In the genomic region with DNA sequence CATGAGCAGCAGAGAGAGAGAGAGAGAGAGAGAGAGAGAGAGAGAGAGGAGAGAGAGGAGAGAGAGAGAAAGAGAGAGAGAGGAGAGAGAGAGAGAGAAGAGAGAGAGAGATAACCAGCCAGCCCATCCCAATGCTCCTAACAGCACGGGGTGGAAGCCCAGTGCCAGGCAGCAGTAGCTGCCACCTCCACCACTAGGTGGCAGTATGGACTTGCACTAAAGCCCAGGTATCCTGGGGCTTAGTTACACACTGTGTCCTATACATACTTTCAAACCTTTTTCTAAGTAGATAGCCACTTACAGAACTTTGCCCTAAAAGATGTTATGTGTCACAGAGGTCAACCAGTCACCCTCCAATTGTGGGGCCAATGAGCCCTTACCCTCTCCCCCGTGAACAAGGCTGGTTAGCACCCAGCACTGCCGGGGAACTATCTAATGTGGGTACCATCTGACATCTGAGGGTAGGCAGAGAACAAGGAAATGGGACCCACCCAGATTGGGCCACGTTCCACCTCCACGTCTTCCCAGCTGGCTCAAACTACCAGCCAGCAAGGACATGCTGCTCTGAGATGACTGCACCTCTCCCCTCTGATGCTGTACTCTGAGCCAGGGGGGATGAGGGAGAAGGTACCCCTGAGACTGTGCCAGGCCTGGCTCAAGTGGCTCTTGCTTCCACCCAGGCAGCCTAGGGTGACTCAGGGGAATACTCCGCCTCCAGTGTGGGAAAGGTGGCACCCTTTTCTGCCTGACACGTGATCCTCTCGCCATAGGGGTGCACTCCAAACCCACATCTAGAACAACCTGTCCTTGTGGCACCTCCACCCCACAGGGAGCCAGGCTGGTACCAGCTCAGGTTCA, we compare ENCODE assay signal across 9 mouse cellular contexts. TPM values are rescaled to one million over a fixed set of nuclear protein-coding genes. Genes with fewer than 3 reads are reported as not detected.
DNase-seq lines count a peak whose midpoint lies in the region; ATAC-seq and TF ChIP-seq lines count a peak whose summit lies in the region.
"Had no signal": no experiment of that assay in that cellular context is flagged by ENCODE, and none has a peak within 500 bp of the region (broad histone marks: within the 10 kb centered on the region; RNA-seq: fewer than 3 reads in every experiment).

No protein-coding gene starts in this region.

- peak overlapping the region; percentile 20 for H3ac ChIP-seq in C2C12 (ENCODE audit: control insufficient read depth, insufficient read length, low read depth)

- peak; percentile 86 for TF ChIP-seq CTCF in C2C12 (IDR thresholded peaks at IDR 0.05; ENCODE audit: control insufficient read depth, insufficient read depth, insufficient read length)

- H3K79me3 ChIP-seq in C2C12 (ENCODE audit: low read depth), result no peaks in the 10 kb centered on the region

- peak; percentile 79 for DNase-seq in adrenal gland, postnatal 25 days
- DNase-seq in liver, embryonic 13.5 days, result peak; percentile 78
- DNase-seq in neural tube, embryonic 10.5 days (ENCODE audit: extremely low spot score, low spot score), result peak; percentile 72

- H3K4me2 ChIP-seq in embryonic facial prominence, embryonic 13.5 days, result no peak overlapping the region
- H3K4me2 ChIP-seq in heart, embryonic 12.5 days, result no peak overlapping the region
- no peak overlapping the region for H3K4me2 ChIP-seq in kidney, embryonic 16.5 days (replicated peaks; ENCODE audit: low read depth, low read length)
- H3K4me2 ChIP-seq in liver, embryonic 13.5 days, result no peak overlapping the region
- no peak overlapping the region for H3K4me2 ChIP-seq in stomach, embryonic 16.5 days (ENCODE audit: low read depth, low read length)

- peaks cover 29% of the 10 kb centered on the region for H3K4me1 ChIP-seq in embryonic facial prominence, embryonic 13.5 days
- H3K4me1 ChIP-seq in heart, embryonic 12.5 days (replicated peaks), result peaks cover 29% of the 10 kb centered on the region
- peaks cover 23% of the 10 kb centered on the region for H3K4me1 ChIP-seq in kidney, embryonic 16.5 days (ENCODE audit: insufficient read depth, low read length)
- peaks cover 34% of the 10 kb centered on the region for H3K4me1 ChIP-seq in liver, embryonic 13.5 days (replicated peaks)
- H3K4me1 ChIP-seq in stomach, embryonic 16.5 days (ENCODE audit: control insufficient read depth, insufficient read depth, low read length), result peaks cover 3% of the 10 kb centered on the region; the same call in 1 of the 2 replicates

- H3K79me2 ChIP-seq in C2C12 (ENCODE audit: control insufficient read depth, insufficient read depth), result no peaks in the 10 kb centered on the region

- no peaks in the 10 kb centered on the region for H3K9me3 ChIP-seq in embryonic facial prominence, embryonic 13.5 days
- no peaks in the 10 kb centered on the region for H3K9me3 ChIP-seq in heart, embryonic 12.5 days (replicated peaks)
- no peaks in the 10 kb centered on the region for H3K9me3 ChIP-seq in kidney, embryonic 16.5 days (ENCODE audit: low read length)
- no peaks in the 10 kb centered on the region for H3K9me3 ChIP-seq in liver, embryonic 13.5 days (replicated peaks)
- H3K9me3 ChIP-seq in stomach, embryonic 16.5 days (replicated peaks; ENCODE audit: control insufficient read depth, low read length), result no peaks in the 10 kb centered on the region

- H3K4me3 ChIP-seq in C2C12 (ENCODE audit: insufficient read depth, poor library complexity, severe bottlenecking), result no peak overlapping the region
- no peak overlapping the region for H3K4me3 ChIP-seq in embryonic facial prominence, embryonic 13.5 days
- no peak overlapping the region for H3K4me3 ChIP-seq in heart, embryonic 12.5 days
- no peak overlapping the region for H3K4me3 ChIP-seq in kidney, embryonic 16.5 days (ENCODE audit: low read length)
- no peak overlapping the region for H3K4me3 ChIP-seq in liver, embryonic 13.5 days (replicated peaks)
- no peak overlapping the region for H3K4me3 ChIP-seq in stomach, embryonic 16.5 days (replicated peaks; ENCODE audit: low read length)
- H3K4me3 ChIP-seq: erythroblast, embryonic 14.5 days had no signal

- WGBS in embryonic facial prominence, embryonic 13.5 days, result 64% methylated on average over 8 of the region's 8 CpGs
- WGBS in heart, embryonic 12.5 days, result 57% methylated on average over 8 of the region's 8 CpGs
- WGBS in kidney, embryonic 16.5 days, result 60% methylated on average over 8 of the region's 8 CpGs
- 51% methylated on average over 8 of the region's 8 CpGs for WGBS in liver, embryonic 13.5 days (ENCODE audit: insufficient replicate concordance)
- WGBS in stomach, embryonic 16.5 days, result 59% methylated on average over 8 of the region's 8 CpGs

- no peak overlapping the region for H3K9ac ChIP-seq in embryonic facial prominence, embryonic 13.5 days
- H3K9ac ChIP-seq in heart, embryonic 12.5 days, result no peak overlapping the region
- H3K9ac ChIP-seq in kidney, embryonic 16.5 days (replicated peaks; ENCODE audit: low read length), result no peak overlapping the region
- no peak overlapping the region for H3K9ac ChIP-seq in liver, embryonic 13.5 days
- H3K9ac ChIP-seq in stomach, embryonic 16.5 days (ENCODE audit: low read length), result no peak overlapping the region

- ATAC-seq in embryonic facial prominence, embryonic 13.5 days (ENCODE audit: insufficient number of reproducible peaks, insufficient read depth, low FRiP score, low TSS enrichment, low read depth), result peak; percentile 78
- peak; percentile 76 for ATAC-seq in heart, embryonic 12.5 days (ENCODE audit: insufficient number of reproducible peaks, low FRiP score)
- peak; percentile 72 for ATAC-seq in kidney, embryonic 16.5 days (ENCODE audit: low FRiP score, low TSS enrichment)
- peak; percentile 78 for ATAC-seq in liver, embryonic 13.5 days (ENCODE audit: low read depth)
- peak; percentile 67; the same call in 1 of the 2 replicates for ATAC-seq in stomach, embryonic 16.5 days (ENCODE audit: insufficient read depth, low FRiP score)

- H3K27me3 ChIP-seq in C2C12 (ENCODE audit: control insufficient read depth, insufficient read depth, insufficient read length), result no peaks in the 10 kb centered on the region
- no peaks in the 10 kb centered on the region for H3K27me3 ChIP-seq in embryonic facial prominence, embryonic 13.5 days
- no peaks in the 10 kb centered on the region for H3K27me3 ChIP-seq in heart, embryonic 12.5 days (replicated peaks)
- H3K27me3 ChIP-seq in kidney, embryonic 16.5 days (ENCODE audit: insufficient read depth, low read length), result no peaks in the 10 kb centered on the region
- H3K27me3 ChIP-seq in liver, embryonic 13.5 days, result no peaks in the 10 kb centered on the region
- no peaks in the 10 kb centered on the region for H3K27me3 ChIP-seq in stomach, embryonic 16.5 days (ENCODE audit: control insufficient read depth, insufficient read depth, low read length)

- H3K27ac ChIP-seq in embryonic facial prominence, embryonic 13.5 days, result no peak overlapping the region
- H3K27ac ChIP-seq in heart, embryonic 12.5 days (ENCODE audit: poor library complexity, severe bottlenecking), result no peak overlapping the region
- no peak overlapping the region for H3K27ac ChIP-seq in kidney, embryonic 16.5 days (ENCODE audit: low read length)
- H3K27ac ChIP-seq in liver, embryonic 13.5 days, result no peak overlapping the region
- H3K27ac ChIP-seq in stomach, embryonic 16.5 days (ENCODE audit: low read length), result no peak overlapping the region

- H3K36me3 ChIP-seq in C2C12 (ENCODE audit: control insufficient read depth, insufficient read depth), result peaks cover 33% of the 10 kb centered on the region
- H3K36me3 ChIP-seq in embryonic facial prominence, embryonic 13.5 days, result peaks cover 59% of the 10 kb centered on the region
- H3K36me3 ChIP-seq in heart, embryonic 12.5 days, result peaks cover 45% of the 10 kb centered on the region
- peaks cover 28% of the 10 kb centered on the region for H3K36me3 ChIP-seq in kidney, embryonic 16.5 days (ENCODE audit: insufficient read depth, low read length)
- peaks cover 33% of the 10 kb centered on the region for H3K36me3 ChIP-seq in liver, embryonic 13.5 days
- H3K36me3 ChIP-seq in stomach, embryonic 16.5 days (ENCODE audit: control insufficient read depth, insufficient read depth, low read length), result peaks cover 7% of the 10 kb centered on the region; the same call in 1 of the 2 replicates

TF ChIP-seq in C2C12, 6 proteins besides CTCF, POLR2A, EP300 and RAD21:
- no peak for TF ChIP-seq CEBPB (IDR thresholded peaks at IDR 0.05; ENCODE audit: low read depth)
- no peak for TF ChIP-seq FOSL1 (IDR thresholded peaks at IDR 0.05; ENCODE audit: insufficient read depth, low read length, poor library complexity, severe bottlenecking)
- TF ChIP-seq USF1 (IDR thresholded peaks at IDR 0.05; ENCODE audit: low read depth), result no peak
- TF ChIP-seq MAX (IDR thresholded peaks at IDR 0.05), result no peak
- TF ChIP-seq MYOG (IDR thresholded peaks at IDR 0.05; ENCODE audit: control insufficient read depth, extremely low read depth, insufficient read length), result no peak
- TF ChIP-seq MYOD1 (IDR thresholded peaks at IDR 0.05; ENCODE audit: control insufficient read depth, insufficient read length, low read depth), result no peak

RNA-seq across cellular contexts. Expression of gene Fbxl18, which starts 15.7 kb away (rescaled TPM):
- polyA plus RNA-seq in C2C12 (2012; fragmentation: generic; extraction: Trizol), result 9.5 TPM
- total RNA-seq in adrenal gland, postnatal 25 days (2021), result 14.5 and 19.8 TPM in 2 replicates
- polyA plus RNA-seq in embryonic facial prominence, embryonic 13.5 days (2015; fragmentation: Nextera tagmentation; extraction: Ambion mirVana), result 15.0 and 15.7 TPM in 2 replicates
- 11.5 and 12.9 TPM in 2 replicates for polyA plus RNA-seq in heart, embryonic 12.5 days (2016; fragmentation: Nextera tagmentation; extraction: Ambion mirVana)
- polyA plus RNA-seq in kidney, embryonic 16.5 days (2015; fragmentation: Nextera tagmentation; extraction: Ambion mirVana), result 14.0 and 17.2 TPM in 2 replicates
- 3.7 and 4.2 TPM in 2 replicates for polyA plus RNA-seq in liver, embryonic 13.5 days (2015; fragmentation: Nextera tagmentation; extraction: Ambion mirVana)
- polyA plus RNA-seq in stomach, embryonic 16.5 days (2015; fragmentation: Nextera tagmentation; extraction: Ambion mirVana), result 8.2 and 9.7 TPM in 2 replicates

RNA-seq across cellular contexts. Expression of gene Actb, which starts 27.0 kb away (rescaled TPM):
- polyA plus RNA-seq in C2C12 (2012; fragmentation: generic; extraction: Trizol), result 6,665 TPM
- 2,846 and 3,181 TPM in 2 replicates for total RNA-seq in adrenal gland, postnatal 25 days (2021)
- polyA plus RNA-seq in embryonic facial prominence, embryonic 13.5 days (2015; fragmentation: Nextera tagmentation; extraction: Ambion mirVana), result 14,475 and 16,597 TPM in 2 replicates
- 6,292 and 6,382 TPM in 2 replicates for polyA plus RNA-seq in heart, embryonic 12.5 days (2016; fragmentation: Nextera tagmentation; extraction: Ambion mirVana)
- 12,646 and 13,929 TPM in 2 replicates for polyA plus RNA-seq in kidney, embryonic 16.5 days (2015; fragmentation: Nextera tagmentation; extraction: Ambion mirVana)
- polyA plus RNA-seq in liver, embryonic 13.5 days (2015; fragmentation: Nextera tagmentation; extraction: Ambion mirVana), result 8,250 and 9,425 TPM in 2 replicates
- 14,659 and 15,131 TPM in 2 replicates for polyA plus RNA-seq in stomach, embryonic 16.5 days (2015; fragmentation: Nextera tagmentation; extraction: Ambion mirVana)
